Mouse (Mus musculus) heart, embryonic 12.5 days (tissue): ENCODE measurements around the gene Opa3. TPM values are rescaled to one million over a fixed set of nuclear protein-coding genes. Genes with fewer than 3 reads are reported as not detected.

Source experiments
- ATAC-seq: fragments of 200-750 bp; cut with Nextera tagmentation; 2 replicates; pipeline ENCODE4 v1.8.0; 2017; ENCODE audit warnings: moderate TSS enrichment, moderate library complexity; ENCODE audit not compliant: insufficient number of reproducible peaks, low FRiP score
- H3K27ac ChIP-seq: fragments of 300-500 bp; sonication (generic); 2 replicates; pipeline ENCODE4 v1.5.1; 2016; ENCODE audit warnings: mild to moderate bottlenecking, moderate library complexity; ENCODE audit not compliant: poor library complexity, severe bottlenecking
- H3K27me3 ChIP-seq: fragments of 300-500 bp; sonication (generic); replicated peaks from 2 replicates; pipeline ENCODE4 v1.6.1; 2016; ENCODE audit warnings: mild to moderate bottlenecking, moderate library complexity
- H3K36me3 ChIP-seq: fragments of 300-500 bp; sonication (generic); 2 replicates; pipeline ENCODE4 v1.6.1; 2016; ENCODE audit warnings: mild to moderate bottlenecking, moderate library complexity
- H3K4me1 ChIP-seq: fragments of 300-500 bp; sonication (generic); replicated peaks from 2 replicates; pipeline ENCODE4 v1.6.1; 2016; ENCODE audit warnings: mild to moderate bottlenecking
- H3K4me2 ChIP-seq: fragments of 300-500 bp; sonication (generic); 2 replicates; pipeline ENCODE4 v1.6.1; 2016; ENCODE audit warnings: mild to moderate bottlenecking, moderate library complexity
- H3K4me3 ChIP-seq: fragments of 300-500 bp; sonication (generic); 2 replicates; pipeline ENCODE4 v1.5.1; 2016; ENCODE audit warnings: mild to moderate bottlenecking
- H3K9ac ChIP-seq: fragments of 300-500 bp; sonication (generic); 2 replicates; pipeline ENCODE4 v1.6.1; 2016; ENCODE audit warnings: mild to moderate bottlenecking, moderate library complexity
- H3K9me3 ChIP-seq: fragments of 300-500 bp; sonication (generic); replicated peaks from 2 replicates; pipeline ENCODE4 v1.6.1; 2016; ENCODE audit warnings: mild to moderate bottlenecking, moderate library complexity
- WGBS: fragments of 180-500 bp; shearing (Covaris S2); methylation state at CpG from one replicate; pipeline ENCODE4 v1.1.7; 2016; 5-methylcytosine and 5-hydroxymethylcytosine counted together
- microRNA counts: library from miRNA; unstranded; fragments of <30 nt; microRNA quantifications from one replicate; lab custom pipeline; 2017
- microRNA-seq: library from miRNA; unstranded; fragments of <30 nt; microRNA quantifications from one replicate; pipeline ENCODE4, GENCODE M21; 2017
- polyA plus RNA-seq: library from polyadenylated mRNA; unstranded; fragments of >200 nt; fragmentation: Nextera tagmentation; extraction: Ambion mirVana; gene quantifications from 2 replicates; pipeline ENCODE4 v1.2.1, GENCODE M21; 2016

The Opa3 gene
- polyA plus RNA-seq, 1 experiment from 2014 or later: 37.0 TPM

GRCm38 (mm10) chr7:19301461-19302263, 73.5 kb downstream of the Opa3 start:
- WGBS: 12% methylated on average over 16 of the region's 16 CpGs
- Histone ChIP-seq H3K4me2 (peak overlapping the region; percentile 59), H3K27ac (no peak overlapping the region), H3K9me3 (no peaks in the 10 kb centered on the region), H3K27me3 (peaks cover 53% of the 10 kb centered on the region), H3K36me3 (no peaks in the 10 kb centered on the region), H3K4me3 (peak overlapping the region; percentile 48), H3K9ac (peak overlapping the region; percentile 53), H3K4me1 (peaks cover 29% of the 10 kb centered on the region)
- ATAC-seq: no peak

- Histone ChIP-seq H3K4me2 (peak overlapping the region; percentile 59; the same call in 1 of the 2 replicates), H3K4me3 (peak overlapping the region; percentile 48; the same call in 1 of the 2 replicates)
- 49% methylated on average over 13 of the region's 13 CpGs for WGBS
Measured at GRCm38 (mm10) chr7:19302264-19303045, 74.3 kb downstream of the Opa3 start.

GRCm38 (mm10) chr7:19303046-19303305, 74.8 kb downstream of the Opa3 start:
- H3K27me3 ChIP-seq: peaks cover 60% of the 10 kb centered on the region
- WGBS: 83% methylated on average over 12 of the region's 12 CpGs
- no peak for ATAC-seq

More at GRCm38 (mm10) chr7:19302264-19303045, 74.3 kb downstream of the Opa3 start:
- Histone ChIP-seq H3K4me1 (peaks cover 30% of the 10 kb centered on the region), H3K9me3 (no peaks in the 10 kb centered on the region), H3K36me3 (no peaks in the 10 kb centered on the region), H3K9ac (peak overlapping the region; percentile 53), H3K27me3 (peaks cover 60% of the 10 kb centered on the region), H3K27ac (no peak overlapping the region)
- no peak for ATAC-seq

GRCm38 (mm10) chr7:19303770-19304169, 75.6 kb downstream of the Opa3 start:
- peak overlapping the region; percentile 54; the same call in 1 of the 2 replicates for H3K9ac ChIP-seq

More at GRCm38 (mm10) chr7:19303046-19303305, 74.8 kb downstream of the Opa3 start:
- H3K9ac ChIP-seq: no peak overlapping the region
- H3K4me1 ChIP-seq: peaks cover 36% of the 10 kb centered on the region
- H3K9me3 ChIP-seq: no peaks in the 10 kb centered on the region
- no peak overlapping the region for H3K4me3 ChIP-seq
- H3K36me3 ChIP-seq: no peaks in the 10 kb centered on the region
- H3K27ac ChIP-seq: no peak overlapping the region
- no peak overlapping the region for H3K4me2 ChIP-seq

GRCm38 (mm10) chr7:19304501-19305412, 76.6 kb downstream of the Opa3 start:
- Histone ChIP-seq H3K36me3 (no peaks in the 10 kb centered on the region), H3K4me3 (peak overlapping the region; percentile 45), H3K9ac (peak overlapping the region; percentile 54), H3K27ac (no peak overlapping the region), H3K27me3 (peaks cover 60% of the 10 kb centered on the region), H3K4me2 (peak overlapping the region; percentile 71), H3K4me1 (peaks cover 38% of the 10 kb centered on the region), H3K9me3 (no peaks in the 10 kb centered on the region)
- 2% methylated on average over 48 of the region's 48 CpGs for WGBS
- ATAC-seq: no peak

More at GRCm38 (mm10) chr7:19303770-19304169, 75.6 kb downstream of the Opa3 start:
- WGBS: under 1% methylated on average over 16 of the region's 16 CpGs
- ATAC-seq: no peak
- peaks cover 60% of the 10 kb centered on the region for H3K27me3 ChIP-seq
- H3K4me3 ChIP-seq: peak overlapping the region; percentile 45
- no peaks in the 10 kb centered on the region for H3K36me3 ChIP-seq
- peak overlapping the region; percentile 71 for H3K4me2 ChIP-seq
- H3K27ac ChIP-seq: no peak overlapping the region
- H3K4me1 ChIP-seq: peaks cover 38% of the 10 kb centered on the region
- no peaks in the 10 kb centered on the region for H3K9me3 ChIP-seq

- H3K4me1 ChIP-seq: peaks cover 38% of the 10 kb centered on the region
- peak overlapping the region; percentile 54; the same call in 1 of the 2 replicates for H3K9ac ChIP-seq
- peak overlapping the region; percentile 71 for H3K4me2 ChIP-seq
- peak overlapping the region; percentile 45 for H3K4me3 ChIP-seq
- no peaks in the 10 kb centered on the region for H3K9me3 ChIP-seq
- H3K36me3 ChIP-seq: no peaks in the 10 kb centered on the region
- H3K27me3 ChIP-seq: peaks cover 60% of the 10 kb centered on the region
- WGBS: 8% methylated on average over 6 of the region's 6 CpGs
- no peak for ATAC-seq
- H3K27ac ChIP-seq: no peak overlapping the region
Measured at GRCm38 (mm10) chr7:19305413-19305735, 77.2 kb downstream of the Opa3 start.

MicroRNA genes within 50 kb of the gene (microRNA counts, 519-probe panel; counts per million panel counts)
- microRNA mmu-miR-330 (lab: Ali Mortazavi, UCI): not detected

Small RNA genes lying within 50 kb of the gene (microRNA-seq; reads per million reads assigned to microRNA genes)
- 337 reads per million, percentile 68 among the genes with 10 or more reads in this experiment for gene Mir330

Other genes with a start within 250 kb of the Opa3 start
- not detected in 2 replicates for gene Nanos2, start 240.9 kb upstream of the Opa3 start, polyA plus RNA-seq
- gene Mypop, start 237.1 kb upstream of the Opa3 start, polyA plus RNA-seq: 2.7 and 3.0 TPM in 2 replicates
- gene Irf2bp1, start 224.3 kb upstream of the Opa3 start, polyA plus RNA-seq: 21.3 and 22.8 TPM in 2 replicates
- 0.37 TPM in 1 of 2 replicates, not detected in the other for gene Foxa3, start 204.8 kb upstream of the Opa3 start, polyA plus RNA-seq
- gene Sympk, start 204.0 kb upstream of the Opa3 start, polyA plus RNA-seq: 33.2 TPM in 2 replicates
- gene Rsph6a, start 173.6 kb upstream of the Opa3 start, polyA plus RNA-seq: not detected in 2 replicates
- gene Dmwd, start 152.1 kb upstream of the Opa3 start, polyA plus RNA-seq: 15.4 and 15.5 TPM in 2 replicates
- gene Dmpk, start 144.5 kb upstream of the Opa3 start, polyA plus RNA-seq: 16.4 and 17.2 TPM in 2 replicates
- gene Six5, start 133.7 kb upstream of the Opa3 start, polyA plus RNA-seq: 7.1 and 7.2 TPM in 2 replicates
- gene Gm4969, start 110.0 kb upstream of the Opa3 start, polyA plus RNA-seq: 2.2 TPM in 2 replicates
- gene Fbxo46, start 108.5 kb upstream of the Opa3 start, polyA plus RNA-seq: 10.2 and 11.2 TPM in 2 replicates
- gene Qpctl, start 79.0 kb upstream of the Opa3 start, polyA plus RNA-seq: 10.0 TPM in 2 replicates
- 101 TPM in 2 replicates for gene Snrpd2, start 78.6 kb upstream of the Opa3 start, polyA plus RNA-seq
- 8.0 and 9.7 TPM in 2 replicates for gene Gipr, start 62.2 kb upstream of the Opa3 start, polyA plus RNA-seq
- gene Eml2, start 51.9 kb upstream of the Opa3 start, polyA plus RNA-seq: 17.7 and 18.2 TPM in 2 replicates
- gene Gpr4, start 15.8 kb upstream of the Opa3 start, polyA plus RNA-seq: 0.97 and 1.1 TPM in 2 replicates
- 93.7 and 99.0 TPM in 2 replicates for gene Vasp, start 43.5 kb downstream of the Opa3 start, polyA plus RNA-seq
- not detected in 2 replicates for gene Ppm1n, start 51.7 kb downstream of the Opa3 start, polyA plus RNA-seq
- 23.6 and 26.7 TPM in 2 replicates for gene Rtn2, start 54.3 kb downstream of the Opa3 start, polyA plus RNA-seq
- 0.37 and 0.55 TPM in 2 replicates for gene Fosb, start 81.7 kb downstream of the Opa3 start, polyA plus RNA-seq
- 59.2 and 66.0 TPM in 2 replicates for gene Ercc1, start 116.4 kb downstream of the Opa3 start, polyA plus RNA-seq
- gene Cd3eap, start 131.1 kb downstream of the Opa3 start, polyA plus RNA-seq: 17.6 and 18.4 TPM in 2 replicates
- 17.5 and 19.4 TPM in 2 replicates for gene Ppp1r13l, start 131.4 kb downstream of the Opa3 start, polyA plus RNA-seq
- 15.9 and 17.5 TPM in 2 replicates for gene Ercc2, start 153.7 kb downstream of the Opa3 start, polyA plus RNA-seq
- gene Klc3, start 175.8 kb downstream of the Opa3 start, polyA plus RNA-seq: 4.2 and 4.6 TPM in 2 replicates
- gene Ckm, start 176.4 kb downstream of the Opa3 start, polyA plus RNA-seq: 60.6 and 62.3 TPM in 2 replicates
- 11.4 and 11.7 TPM in 2 replicates for gene Mark4, start 230.5 kb downstream of the Opa3 start, polyA plus RNA-seq
- 2.9 and 3.1 TPM in 2 replicates for gene Exoc3l2, start 235.0 kb downstream of the Opa3 start, polyA plus RNA-seq